Mouse (Mus musculus) kidney, embryonic 14.5 days (tissue): ENCODE results near the gene Uqcc3. TPM values are rescaled to one million over a fixed set of nuclear protein-coding genes. Genes with fewer than 3 reads are reported as not detected.
A peak's percentile ranks its signal among the peaks of the same experiment; 100 is the strongest.

Experiments used
- ATAC-seq: fragments of 200-750 bp; cut with Nextera tagmentation; 2 replicates; pipeline ENCODE4 v1.8.0; 2017; ENCODE audit warnings: moderate number of reproducible peaks, mild to moderate bottlenecking, moderate TSS enrichment, moderate library complexity; ENCODE audit not compliant: low FRiP score, low TSS enrichment
- H3K27ac ChIP-seq: fragments of 300-500 bp; sonication (generic); 2 replicates; pipeline ENCODE4 v1.5.1; 2014; ENCODE audit warnings: low read depth, mild to moderate bottlenecking, low read length, moderate library complexity, mixed read lengths
- H3K27me3 ChIP-seq: fragments of 300-500 bp; sonication (generic); 2 replicates; pipeline ENCODE4 v1.6.1; 2014; ENCODE audit warnings: mild to moderate bottlenecking, low read length; ENCODE audit not compliant: control insufficient read depth, insufficient read depth
- H3K36me3 ChIP-seq: fragments of 300-500 bp; sonication (generic); 2 replicates; pipeline ENCODE4 v1.6.1; 2014; ENCODE audit warnings: low read length, mixed read lengths; ENCODE audit not compliant: control insufficient read depth, insufficient read depth
- H3K4me1 ChIP-seq: fragments of 300-500 bp; sonication (generic); 2 replicates; pipeline ENCODE4 v1.6.1; 2014; ENCODE audit warnings: low read length, mixed read lengths; ENCODE audit not compliant: control insufficient read depth, insufficient read depth
- H3K4me2 ChIP-seq: fragments of 300-500 bp; sonication (generic); replicated peaks from 2 replicates; pipeline ENCODE4 v1.6.1; 2014; ENCODE audit warnings: low read depth, mild to moderate bottlenecking, low read length
- H3K4me3 ChIP-seq: fragments of 300-500 bp; sonication (generic); 2 replicates; pipeline ENCODE4 v1.5.1; 2014; ENCODE audit warnings: mild to moderate bottlenecking, low read length
- H3K9ac ChIP-seq: fragments of 300-500 bp; sonication (generic); 2 replicates; pipeline ENCODE4 v1.6.1; 2014; ENCODE audit warnings: low read depth, mild to moderate bottlenecking, low read length, moderate library complexity
- H3K9me3 ChIP-seq: fragments of 300-500 bp; sonication (generic); 2 replicates; pipeline ENCODE4 v1.6.1; 2016; ENCODE audit warnings: low read length; ENCODE audit not compliant: control insufficient read depth
- whole genome bisulfite sequencing: fragments of 180-500 bp; shearing (Covaris S2); extraction: QIAGEN DNeasy Blood & Tissue Kit; methylation state at CpG from one replicate; pipeline ENCODE4 v1.1.7; 2014; 5-methylcytosine and 5-hydroxymethylcytosine counted together
- polyA plus RNA-seq: library from polyadenylated mRNA; unstranded; fragments of >200 nt; fragmentation: Nextera tagmentation; extraction: Ambion mirVana; gene quantifications from 2 replicates; pipeline ENCODE4 v1.2.1, GENCODE M21; 2014

The Uqcc3 gene
- 63.1 and 70.6 TPM in 2 replicates for polyA plus RNA-seq

DNA sequence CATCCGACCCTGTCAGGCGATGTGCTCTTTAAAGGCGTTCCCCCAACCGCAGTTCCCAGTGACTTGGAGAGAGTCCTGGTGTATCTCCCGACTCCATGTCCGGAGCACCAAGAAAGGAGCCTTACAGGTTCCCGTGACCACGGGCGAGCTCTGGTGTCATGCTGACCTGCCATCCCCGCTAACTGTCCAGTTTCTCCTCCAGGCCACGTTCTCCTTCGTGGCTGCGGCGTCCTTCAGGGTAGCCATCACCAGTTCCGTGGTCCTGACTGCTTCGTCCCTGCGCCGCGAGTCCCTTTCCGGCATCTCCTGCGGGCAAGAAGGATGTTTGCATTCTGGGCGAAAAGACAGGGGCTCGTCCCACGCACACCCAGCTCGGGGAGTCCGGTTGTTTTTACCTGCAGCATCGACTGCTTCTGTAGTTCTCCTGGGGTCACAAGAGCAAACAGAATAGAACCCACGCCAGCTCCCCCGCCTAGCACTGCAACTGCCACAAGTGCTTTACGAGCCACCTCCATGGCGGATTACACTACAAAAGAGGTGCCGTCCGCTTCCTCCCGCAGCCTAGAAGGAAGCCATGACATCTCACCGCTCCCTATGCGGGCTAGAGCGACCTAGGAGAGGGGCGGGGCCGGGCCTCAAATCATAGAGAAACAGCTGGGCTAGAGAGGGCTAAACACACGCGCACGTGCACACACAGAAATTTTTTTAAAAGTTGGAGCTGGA is at the start of gene Uqcc3:
TSS of gene Uqcc3 (minus strand) at position 613 of the 723 bp plus-strand sequence.
- Histone ChIP-seq H3K4me3 (peak within 1 kb of the TSS; percentile 76), H3K4me2 (peak within 1 kb of the TSS; percentile 76), H3K36me3 (peaks cover 15% of the 10 kb centered on the region), H3K4me1 (no peaks in the 10 kb centered on the region), H3K27me3 (no peaks in the 10 kb centered on the region), H3K9ac (peak within 1 kb of the TSS; percentile 85), H3K27ac (peak within 1 kb of the TSS; percentile 89), H3K9me3 (no peaks in the 10 kb centered on the region)
- ATAC-seq = peak; percentile 97
- under 1% methylated on average over 42 of the region's 42 CpGs for WGBS

DNA sequence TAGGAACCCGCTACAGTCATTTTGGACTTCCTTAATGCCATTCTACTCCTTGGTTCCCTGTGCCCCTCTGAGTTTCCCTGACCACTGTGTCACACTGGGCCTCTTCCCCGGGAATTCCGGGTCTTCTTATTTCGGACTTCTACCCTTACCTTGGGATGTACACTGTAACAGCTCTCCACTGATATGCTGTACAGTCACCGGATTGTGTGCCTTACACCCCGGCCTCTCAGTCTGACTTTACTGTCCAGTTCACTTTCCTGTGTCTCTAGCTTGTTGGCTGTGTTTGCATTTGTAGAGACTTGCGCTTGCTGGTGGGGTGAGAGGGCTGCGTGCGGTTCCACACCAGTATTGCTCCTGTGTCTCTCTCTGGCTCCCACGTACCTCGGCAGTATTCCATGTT is 49.4 kb upstream of the Uqcc3 start:
- Histone ChIP-seq H3K27me3 (no peaks in the 10 kb centered on the region), H3K4me1 (peaks cover 16% of the 10 kb centered on the region), H3K9me3 (no peaks in the 10 kb centered on the region), H3K9ac (peak overlapping the region; percentile 81), H3K4me3 (peak overlapping the region; percentile 82), H3K27ac (peak overlapping the region; percentile 83; the same call in 1 of the 2 replicates), H3K4me2 (peak overlapping the region; percentile 83), H3K36me3 (peaks cover 50% of the 10 kb centered on the region)
- WGBS = 6% methylated on average over 11 of the region's 11 CpGs
- 0 out of 2 replicates have a peak, but pooled peaks have one; percentile 20 for ATAC-seq

DNA sequence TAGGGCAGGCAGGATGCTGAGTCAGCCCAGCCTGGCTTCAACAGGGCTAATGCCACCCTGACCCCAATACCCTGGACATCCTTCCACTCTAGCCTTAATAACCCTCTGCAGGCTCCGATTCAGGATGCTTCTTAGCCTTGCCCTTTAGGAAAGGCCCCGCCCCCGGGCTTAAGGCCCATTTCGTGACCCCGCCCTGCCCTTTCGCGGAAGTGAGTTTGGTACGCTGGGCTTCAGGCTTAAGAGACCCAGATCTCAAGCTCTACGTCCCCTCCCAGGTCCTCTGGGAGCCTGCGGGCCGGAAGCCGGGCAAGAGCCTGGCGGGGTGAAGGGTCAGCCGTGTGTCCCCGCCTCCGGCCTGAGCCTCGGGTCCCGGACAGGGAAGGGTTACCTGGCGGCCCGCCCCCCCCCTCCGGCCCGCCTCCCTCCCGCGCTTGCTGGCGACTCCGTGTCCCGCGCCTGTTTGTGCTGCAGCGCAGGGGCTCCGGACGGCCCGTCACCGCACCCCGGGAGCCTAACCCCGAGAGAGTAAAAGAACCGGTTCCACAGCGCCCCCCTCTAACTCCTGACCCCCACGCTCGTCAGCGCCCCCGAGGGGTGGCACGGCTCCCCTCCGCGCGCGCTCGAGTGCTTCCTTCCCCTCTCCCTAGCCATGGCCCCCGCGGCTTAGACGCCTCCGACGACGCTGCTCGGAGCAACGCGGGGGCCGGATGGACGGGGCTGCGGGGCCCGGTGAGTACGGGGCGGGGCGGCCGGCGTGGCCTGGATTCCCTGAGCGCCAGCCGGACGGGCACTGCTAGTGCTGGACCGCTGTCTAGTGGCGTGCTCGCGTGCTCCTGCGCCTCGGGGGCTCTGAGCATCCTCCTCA is 48.7 kb upstream of the Uqcc3 start, which contains the start of the genes Rom1 and Eml3:
TSS of gene Rom1 (minus strand) at position 133 of the 865 bp plus-strand sequence.
TSS of gene Eml3 (plus strand) at position 329 of the 865 bp plus-strand sequence.
- WGBS = under 1% methylated on average over 48 of the region's 74 CpGs
- no peaks in the 10 kb centered on the region for H3K9me3 ChIP-seq
- peak within 1 kb of the TSS; percentile 83 for H3K27ac ChIP-seq
- peak within 1 kb of the TSS; percentile 83 for H3K4me2 ChIP-seq
- ATAC-seq = peak; percentile 85
- H3K27me3 ChIP-seq = no peaks in the 10 kb centered on the region
- H3K9ac ChIP-seq = peak within 1 kb of the TSS; percentile 81
- H3K4me1 ChIP-seq = peaks cover 16% of the 10 kb centered on the region
- peaks cover 45% of the 10 kb centered on the region for H3K36me3 ChIP-seq
- peak within 1 kb of the TSS; percentile 82 for H3K4me3 ChIP-seq

GRCm38 (mm10) chr19:8928689-8929223 is 48.0 kb upstream of the Uqcc3 start:
- peak overlapping the region; percentile 83 for H3K4me2 ChIP-seq
- WGBS = 19% methylated on average over 16 of the region's 16 CpGs
- peak; percentile 24; the same call in 1 of the 2 replicates for ATAC-seq
- peaks cover 16% of the 10 kb centered on the region for H3K4me1 ChIP-seq
- H3K9me3 ChIP-seq = no peaks in the 10 kb centered on the region
- peaks cover 42% of the 10 kb centered on the region for H3K36me3 ChIP-seq
- H3K4me3 ChIP-seq = peak overlapping the region; percentile 82
- H3K9ac ChIP-seq = peak overlapping the region; percentile 81
- H3K27me3 ChIP-seq = no peaks in the 10 kb centered on the region
- peak overlapping the region; percentile 83; the same call in 1 of the 2 replicates for H3K27ac ChIP-seq

DNA sequence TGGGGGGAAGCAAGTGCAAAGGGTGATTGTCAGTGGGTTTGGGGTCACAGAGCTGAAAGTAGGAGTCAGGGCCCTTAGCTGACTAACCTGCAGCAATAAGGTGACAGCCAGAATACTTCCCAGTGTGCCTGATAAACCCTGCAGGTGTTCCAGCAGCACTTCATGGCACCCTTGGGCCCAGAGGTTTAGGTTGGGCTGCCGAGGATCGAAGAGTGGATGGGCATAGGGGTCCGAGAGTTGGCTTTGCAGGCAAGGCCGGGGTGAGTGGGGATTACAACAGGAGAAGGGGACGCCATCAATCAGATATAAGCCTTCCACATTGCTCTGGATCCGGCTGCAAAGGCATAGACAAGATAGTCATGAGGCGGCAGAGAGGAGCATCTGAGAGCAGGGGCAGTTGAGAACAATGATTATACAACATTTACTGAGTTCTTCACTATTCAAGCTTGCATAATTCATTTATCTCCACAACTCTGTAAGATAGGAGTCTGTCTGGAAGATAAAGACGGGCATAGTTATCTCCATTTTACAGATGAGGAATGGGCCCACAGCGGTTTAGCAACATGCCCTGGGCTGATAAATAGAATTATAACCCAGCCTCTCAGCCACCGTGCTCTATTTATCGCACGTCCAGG is 47.3 kb upstream of the Uqcc3 start:
- no peak for ATAC-seq
- H3K4me3 ChIP-seq = no peak overlapping the region
- WGBS = 87% methylated on average over 12 of the region's 12 CpGs

DNA sequence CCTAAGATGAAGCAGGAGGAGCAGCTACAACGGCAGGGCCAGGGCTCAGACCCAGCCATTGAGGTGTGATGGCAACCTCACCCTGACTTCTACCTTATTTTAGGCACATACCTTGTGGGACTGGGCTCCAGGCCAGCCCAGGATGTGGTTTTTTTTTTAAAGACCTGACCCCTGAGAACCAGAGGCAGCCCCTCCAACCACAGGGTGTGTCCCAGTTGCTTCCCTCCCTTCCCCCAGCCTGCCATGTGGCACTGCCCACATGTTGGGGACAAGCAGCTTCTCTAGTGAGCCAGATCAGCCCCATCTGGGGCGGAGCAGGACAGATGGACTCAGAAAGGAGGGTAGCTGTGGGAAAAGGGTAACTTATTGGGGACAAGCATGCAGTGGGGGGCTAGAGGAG is 46.0 kb upstream of the Uqcc3 start:
- H3K9ac ChIP-seq = no peak overlapping the region
- WGBS = 100% methylated on average over 2 of the region's 2 CpGs
- ATAC-seq = no peak

More for the DNA sequence above, 47.3 kb upstream of the Uqcc3 start:
- Histone ChIP-seq H3K36me3 (peaks cover 35% of the 10 kb centered on the region), H3K27ac (no peak overlapping the region), H3K27me3 (no peaks in the 10 kb centered on the region), H3K9ac (no peak overlapping the region), H3K4me1 (peaks cover 16% of the 10 kb centered on the region), H3K4me2 (no peak overlapping the region), H3K9me3 (no peaks in the 10 kb centered on the region)

GRCm38 (mm10) chr19:8921741-8922140 is 41.0 kb upstream of the Uqcc3 start:
- H3K9ac ChIP-seq = no peak overlapping the region
- no peak for ATAC-seq
- H3K4me2 ChIP-seq = peak overlapping the region; percentile 68
- 0 out of 2 replicates have a peak overlapping the region, but pooled peaks have one; percentile 72 for H3K4me3 ChIP-seq
- H3K36me3 ChIP-seq = peaks cover 25% of the 10 kb centered on the region; the same call in 1 of the 2 replicates
- no peaks in the 10 kb centered on the region for H3K27me3 ChIP-seq
- H3K4me1 ChIP-seq = peaks cover 10% of the 10 kb centered on the region; the same call in 1 of the 2 replicates
- H3K9me3 ChIP-seq = no peaks in the 10 kb centered on the region
- 80% methylated on average over 9 of the region's 9 CpGs for WGBS
- no peak overlapping the region for H3K27ac ChIP-seq

More for the DNA sequence above, 46.0 kb upstream of the Uqcc3 start:
- Histone ChIP-seq H3K36me3 (peaks cover 34% of the 10 kb centered on the region; the same call in 1 of the 2 replicates), H3K9me3 (no peaks in the 10 kb centered on the region), H3K27me3 (no peaks in the 10 kb centered on the region), H3K27ac (no peak overlapping the region), H3K4me1 (peaks cover 17% of the 10 kb centered on the region), H3K4me3 (no peak overlapping the region), H3K4me2 (no peak overlapping the region)

DNA sequence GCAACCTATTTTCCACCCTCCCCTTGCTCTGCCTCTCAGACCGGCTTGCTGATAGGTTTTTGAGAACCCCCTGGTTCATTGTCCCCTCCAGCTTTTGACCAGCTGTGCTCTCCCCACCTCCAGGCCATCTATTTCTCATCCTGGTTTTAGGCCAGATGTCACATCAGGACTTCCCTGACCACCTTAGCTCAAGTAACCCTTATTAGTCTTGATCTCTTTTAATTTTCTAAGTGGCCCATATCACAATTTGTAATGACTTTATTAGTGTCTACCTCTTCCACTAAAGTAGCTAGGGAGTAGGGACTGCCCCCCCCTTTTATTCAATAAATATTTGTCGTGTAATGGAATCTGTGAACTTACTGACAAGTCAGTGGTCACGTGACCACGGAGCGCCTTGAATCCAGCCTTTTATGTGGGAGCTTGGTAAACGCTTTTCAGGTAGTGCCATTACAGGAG is 40.1 kb upstream of the Uqcc3 start:
- H3K27ac ChIP-seq = peak overlapping the region; percentile 82
- peak overlapping the region; percentile 68 for H3K4me2 ChIP-seq
- no peaks in the 10 kb centered on the region for H3K9me3 ChIP-seq
- H3K27me3 ChIP-seq = no peaks in the 10 kb centered on the region
- H3K36me3 ChIP-seq = peaks cover 25% of the 10 kb centered on the region
- peak overlapping the region; percentile 72 for H3K4me3 ChIP-seq
- H3K4me1 ChIP-seq = peaks cover 10% of the 10 kb centered on the region; the same call in 1 of the 2 replicates
- peak overlapping the region; percentile 68 for H3K9ac ChIP-seq
- no peak for ATAC-seq
- WGBS = under 1% methylated on average over 6 of the region's 6 CpGs
